Mouse (Mus musculus): ENCODE results near the gene Me3.

Me3 gene

DNA sequence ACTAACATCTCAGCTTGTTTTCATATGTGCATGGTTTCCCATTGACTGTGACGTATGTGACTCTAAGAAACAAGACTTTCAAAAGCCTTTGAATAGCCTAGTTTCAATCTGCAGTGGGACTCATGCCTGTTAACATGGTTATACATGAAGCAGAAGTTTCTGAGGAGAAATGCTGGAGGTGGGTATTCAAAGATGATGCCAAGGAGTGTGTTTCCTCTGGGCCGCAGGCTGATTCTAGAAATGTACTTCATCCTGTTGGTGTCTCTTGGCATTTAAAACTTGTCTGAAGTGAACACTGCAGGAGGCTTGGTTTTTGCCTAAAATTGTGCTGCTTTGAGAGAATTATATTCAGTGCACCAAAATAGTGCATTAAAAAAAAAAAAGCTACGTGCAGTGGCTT is 34.2 kb downstream of the Me3 start:
- DNase-seq (ENCODE audit: low read depth, low spot score) = no peak

GRCm38 (mm10) chr7:89667570-89667969 is 35.4 kb downstream of the Me3 start:
- DNase-seq (ENCODE audit: low read depth, low spot score) = no peak

- no peak for DNase-seq (ENCODE audit: low read depth, low spot score)
Observed at GRCm38 (mm10) chr7:89669461-89669860, 37.3 kb downstream of the Me3 start.

- DNase-seq (ENCODE audit: low read depth, low spot score) = no peak
Observed at GRCm38 (mm10) chr7:89671104-89671831, 39.1 kb downstream of the Me3 start.

DNA sequence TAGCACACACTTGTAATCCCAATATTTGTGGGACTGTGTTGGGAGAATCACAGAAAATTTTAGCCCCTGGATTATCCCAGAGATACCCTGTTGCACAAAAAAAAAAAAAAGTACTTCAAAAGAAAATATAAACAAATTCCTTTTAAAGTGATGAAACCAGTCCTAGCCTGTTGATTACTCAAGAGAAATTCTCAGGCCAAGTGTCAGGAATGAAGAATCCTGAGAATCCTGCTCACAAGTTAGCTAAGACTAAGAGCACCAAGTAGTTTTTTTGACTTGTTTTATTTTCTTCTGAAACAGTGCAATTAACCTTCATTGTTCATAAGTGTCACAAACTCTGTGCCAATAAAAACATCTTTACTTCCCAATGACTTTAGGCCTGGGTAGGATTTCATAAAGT is 44.0 kb downstream of the Me3 start:
- no peak for DNase-seq (ENCODE audit: low read depth, low spot score)

DNA sequence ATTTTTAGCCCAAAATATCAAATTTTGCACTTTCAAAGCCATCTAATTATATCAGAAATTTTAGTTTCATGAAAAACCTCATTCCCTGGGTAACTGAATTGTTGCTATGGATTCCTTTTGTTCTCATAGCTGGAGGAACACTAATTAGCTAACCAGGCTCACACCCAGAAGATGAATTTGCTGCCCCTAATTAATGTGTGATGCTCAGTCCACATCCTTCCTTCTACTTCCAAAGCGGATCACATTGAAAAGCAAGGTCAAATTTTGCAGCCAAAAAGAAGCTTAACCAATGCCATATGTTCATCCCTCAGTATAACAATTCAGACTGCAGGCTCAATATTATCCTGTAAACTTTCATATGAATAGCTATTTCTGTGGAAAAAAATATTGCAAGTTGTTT is 45.7 kb downstream of the Me3 start:
- DNase-seq (ENCODE audit: low read depth, low spot score) = no peak

GRCm38 (mm10) chr7:89678719-89679118 is 46.5 kb downstream of the Me3 start:
- no peak for DNase-seq (ENCODE audit: low read depth, low spot score)

DNA sequence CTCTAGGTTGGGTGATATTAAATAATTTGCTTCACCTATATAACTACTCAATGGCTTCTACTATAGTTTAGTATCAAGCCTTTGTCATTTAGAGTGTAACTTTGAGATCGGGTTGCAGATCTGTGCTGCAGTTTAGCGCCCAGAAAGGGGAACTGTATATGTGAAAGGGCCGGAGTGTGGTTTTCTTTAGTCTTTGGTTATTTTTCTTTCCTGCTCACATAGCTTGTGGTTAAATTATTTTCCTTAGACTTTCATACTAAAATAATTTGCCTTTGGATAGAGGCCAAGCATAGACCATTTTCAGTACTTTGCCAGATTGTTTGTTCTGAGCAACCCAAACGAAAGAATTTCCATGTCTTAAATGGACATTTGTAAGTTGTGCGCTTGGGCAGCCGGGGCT is 46.9 kb downstream of the Me3 start:
- DNase-seq (ENCODE audit: low read depth, low spot score) = no peak

DNA sequence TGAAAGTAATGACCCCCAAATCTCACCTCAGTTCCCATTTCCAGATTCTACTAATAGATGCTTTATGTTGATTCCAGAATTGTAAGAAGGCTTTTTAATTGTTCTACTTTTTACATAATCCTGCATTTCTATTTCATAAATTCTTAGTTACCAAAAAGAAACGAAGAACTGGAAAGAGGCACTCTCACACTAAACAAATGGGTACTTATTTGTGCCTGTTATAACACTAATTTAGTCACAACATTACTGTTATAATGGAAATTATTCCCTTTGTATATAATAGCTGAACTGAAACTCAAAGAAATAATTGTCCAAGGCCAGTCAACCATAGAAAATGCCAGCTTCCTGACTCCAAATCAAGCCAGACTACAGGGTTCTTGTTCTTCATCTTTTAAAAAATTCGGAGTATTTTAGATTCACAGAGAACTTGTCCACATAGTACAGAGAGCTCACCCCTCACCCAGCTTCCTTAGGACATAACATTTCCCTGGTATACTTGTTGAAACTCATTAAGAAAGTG is 47.5 kb downstream of the Me3 start:
- DNase-seq (ENCODE audit: low read depth, low spot score) = no peak

GRCm38 (mm10) chr7:89680891-89681290 is 48.7 kb downstream of the Me3 start:
- no peak for DNase-seq (ENCODE audit: low read depth, low spot score)

DNA sequence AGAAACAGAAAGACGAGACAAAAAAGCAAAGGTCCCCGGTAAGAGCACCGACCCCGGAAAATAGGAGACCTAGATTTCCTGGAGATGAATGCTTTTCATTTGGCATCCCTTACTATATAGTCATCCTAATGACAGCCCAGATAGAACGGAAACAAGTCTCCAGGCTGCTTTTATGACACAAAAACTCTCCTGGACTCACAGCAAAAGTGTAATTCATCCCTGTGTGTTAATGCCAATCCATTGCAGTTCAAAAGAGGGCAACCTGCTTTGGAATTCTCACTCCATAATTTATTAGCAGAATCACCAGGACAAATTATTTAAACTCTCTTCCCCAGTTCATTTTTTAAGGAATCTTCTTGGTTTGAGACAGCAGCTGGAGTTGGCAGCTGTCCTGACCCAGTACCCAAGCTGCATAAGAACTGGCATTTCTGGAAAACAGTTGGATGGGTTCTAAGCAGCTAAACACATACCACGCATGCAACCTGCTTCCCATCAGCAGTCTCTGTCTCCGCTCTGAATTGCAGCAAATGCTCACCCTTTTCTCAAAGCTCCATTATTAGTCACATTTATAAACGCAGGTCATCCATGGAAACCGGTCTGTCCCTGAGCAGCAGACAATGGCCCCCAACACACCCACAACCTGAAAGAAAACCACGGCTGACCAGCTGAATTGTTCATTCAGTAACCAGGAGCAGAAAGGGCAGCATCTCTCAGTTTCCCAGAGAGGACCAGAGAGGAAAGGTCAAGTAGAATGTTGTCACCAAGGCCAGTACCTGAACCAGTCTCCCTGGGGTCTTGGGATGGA is 49.7 kb downstream of the Me3 start:
- DNase-seq (ENCODE audit: low read depth, low spot score) = no peak

- no peak for DNase-seq (ENCODE audit: low read depth, low spot score)
Observed at GRCm38 (mm10) chr7:89698186-89698585, 66.0 kb downstream of the Me3 start.

- no peak for DNase-seq (ENCODE audit: low read depth, low spot score)
Observed at GRCm38 (mm10) chr7:89699668-89700350, 67.6 kb downstream of the Me3 start.

DNA sequence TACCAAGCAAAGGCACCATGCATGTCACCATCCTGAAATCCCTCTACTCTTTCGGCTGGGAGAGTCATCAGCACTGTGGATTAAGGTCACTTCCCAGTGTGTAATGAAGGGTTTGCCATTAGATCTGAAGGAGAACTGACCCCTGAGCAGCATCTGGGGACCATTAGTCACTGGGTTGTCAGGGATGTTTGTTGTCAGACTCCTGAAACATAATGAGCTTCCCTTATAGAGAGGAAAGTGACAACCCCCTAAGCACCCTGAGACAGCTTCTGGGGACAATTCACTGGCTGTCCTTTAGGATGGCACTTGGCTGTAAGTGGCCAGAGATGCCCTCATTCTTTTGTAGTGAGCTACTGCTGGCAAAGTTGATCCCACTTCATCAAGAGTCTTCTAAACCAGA is 68.3 kb downstream of the Me3 start:
- no peak for DNase-seq (ENCODE audit: low read depth, low spot score)

DNA sequence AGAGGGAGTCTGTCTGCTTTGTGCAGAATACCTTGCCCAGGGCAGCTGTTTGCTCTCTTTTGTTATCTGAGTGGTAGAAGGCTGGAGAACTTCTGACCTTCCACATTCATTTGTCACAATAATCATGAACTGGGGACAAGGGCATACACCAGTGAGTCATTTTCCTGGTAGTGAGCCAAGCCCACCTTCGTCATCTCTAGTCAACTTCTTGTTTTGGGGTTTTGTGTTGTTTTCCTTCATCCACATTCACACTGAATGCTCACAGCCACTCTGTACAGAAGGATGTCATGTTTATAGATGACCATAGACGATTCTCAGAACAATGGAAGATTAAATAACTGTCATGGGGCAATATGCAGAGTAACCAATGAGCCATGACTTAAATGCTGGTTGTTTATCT is 78.6 kb downstream of the Me3 start:
- DNase-seq (ENCODE audit: low read depth, low spot score) = no peak

DNA sequence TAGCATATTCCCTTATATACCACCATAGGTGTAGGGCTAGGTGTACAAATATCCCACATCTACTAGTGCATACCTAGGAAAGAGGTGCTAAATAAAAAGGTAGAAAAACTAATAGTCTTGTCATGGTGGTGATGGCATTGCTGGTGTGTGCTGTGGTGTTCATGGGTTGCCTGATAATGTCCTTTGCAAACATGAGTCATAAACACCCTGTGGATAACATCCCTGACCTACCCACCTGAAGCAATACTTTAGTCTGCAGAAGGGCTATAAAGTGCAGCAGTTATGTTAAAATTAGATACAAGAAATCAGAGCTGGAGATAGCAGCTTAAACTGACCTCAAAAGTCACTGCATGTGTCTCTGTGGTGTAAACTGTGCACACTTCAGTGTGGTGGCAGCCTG is 80.9 kb downstream of the Me3 start:
- no peak for DNase-seq (ENCODE audit: low read depth, low spot score)

DNA sequence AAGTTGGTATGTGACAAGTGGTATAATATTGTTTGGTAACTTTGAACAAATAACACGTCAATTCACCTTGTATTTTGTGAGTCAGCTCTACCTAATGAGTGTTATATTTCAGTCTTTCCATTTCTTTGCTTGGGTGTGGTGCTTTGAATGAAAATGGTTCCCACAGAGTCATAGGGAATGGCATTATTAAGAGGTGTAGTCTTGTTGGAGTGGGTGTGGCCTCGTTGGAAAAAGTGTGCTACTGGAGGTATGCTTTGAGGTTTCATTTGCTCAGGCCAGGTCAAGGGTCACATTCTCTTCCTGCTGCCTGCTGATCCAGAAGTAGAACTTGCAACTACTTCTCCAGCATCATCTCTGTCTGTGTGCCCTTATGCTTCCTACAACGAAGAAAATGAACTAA is 84.0 kb downstream of the Me3 start:
- no peak for DNase-seq (ENCODE audit: low read depth, low spot score)

- no peak for DNase-seq (ENCODE audit: low read depth, low spot score)
Observed at GRCm38 (mm10) chr7:89717521-89717920, 85.3 kb downstream of the Me3 start.

DNA sequence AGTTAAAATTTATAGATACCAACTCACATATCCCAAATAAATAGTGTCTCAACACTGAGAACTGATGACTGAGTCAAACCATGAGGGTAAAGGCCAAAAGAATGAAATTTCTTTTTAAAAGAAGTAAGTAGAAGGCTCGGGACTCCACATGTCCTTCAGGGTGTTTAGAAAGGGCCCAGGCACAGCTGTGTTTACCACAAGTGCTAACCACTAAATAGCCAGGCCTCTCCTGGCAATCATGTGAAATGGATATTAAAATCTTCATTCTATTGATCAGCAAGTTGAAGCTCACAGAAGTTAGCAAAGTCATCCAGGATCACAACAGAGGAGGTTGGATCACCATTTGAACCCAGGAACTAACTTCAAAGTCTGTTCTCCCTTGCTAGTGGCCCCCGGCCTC is 86.1 kb downstream of the Me3 start:
- no peak for DNase-seq (ENCODE audit: low read depth, low spot score)

- DNase-seq (ENCODE audit: low read depth, low spot score) = no peak
Observed at GRCm38 (mm10) chr7:89720256-89720655, 88.1 kb downstream of the Me3 start.

DNA sequence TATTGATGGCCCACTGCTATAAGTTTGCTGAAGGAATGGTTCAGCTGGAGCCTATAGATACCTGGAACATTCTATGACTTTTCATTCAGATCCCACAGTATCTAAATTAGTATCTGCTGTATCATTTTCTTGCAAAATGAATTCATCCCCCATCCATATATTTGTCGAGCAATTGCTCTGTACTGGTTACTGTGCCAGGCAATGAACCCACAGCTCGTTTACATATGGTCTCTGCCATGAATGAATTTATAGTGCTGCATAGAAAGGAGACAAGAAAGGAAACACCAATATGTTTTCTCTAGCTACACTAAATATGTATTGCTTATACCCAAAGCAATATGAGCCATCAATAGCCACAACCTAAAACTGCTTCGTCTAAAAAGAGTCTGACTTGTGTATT is 94.5 kb downstream of the Me3 start:
- DNase-seq (ENCODE audit: low read depth, low spot score) = no peak

DNA sequence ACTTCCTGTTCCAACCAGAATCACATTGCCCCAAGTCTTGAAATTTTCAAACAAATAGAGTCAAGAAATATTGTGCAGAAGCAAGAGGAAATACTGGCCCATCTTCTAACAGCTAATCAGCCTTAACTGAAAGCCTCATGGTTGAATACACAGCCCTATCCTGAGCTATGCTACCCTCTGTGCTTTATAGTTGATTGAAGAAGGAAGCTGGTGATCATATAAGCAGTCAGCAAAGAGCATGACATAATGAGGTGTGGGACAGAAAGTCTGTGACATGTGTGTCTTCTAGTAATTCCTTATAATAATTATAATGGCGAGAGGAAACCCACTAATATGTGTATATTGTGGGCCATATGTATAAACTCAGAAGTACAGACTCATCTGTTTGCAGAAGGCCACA is 95.4 kb downstream of the Me3 start:
- DNase-seq (ENCODE audit: low read depth, low spot score) = no peak

Measured in brain, embryonic 18.5 days (tissue).